In genomic region chrX:71214441-71215112, GRCm38 (mm10) we compare ENCODE assay signal across 7 mouse cellular contexts. TPM values are rescaled to one million over a fixed set of nuclear protein-coding genes. Genes with fewer than 3 reads are reported as not detected.
DNase-seq lines count a peak whose midpoint lies in the region; ATAC-seq and TF ChIP-seq lines count a peak whose summit lies in the region.

No protein-coding gene starts in this region.

- intact Hi-C loops in gastrocnemius, postnatal 36 days (cut with DNase I) = loop anchor here (10.0 kb wide), 1 partner anchor 160 kb away; the partner anchor contains the start of gene Mamld1
- intact Hi-C loops in left cerebral cortex, postnatal 25 days (cut with DNase I) = loop anchor here (2.0 to 5.0 kb wide), 2 partner anchors 67 to 162 kb away; no protein-coding TSS in a partner anchor

- TF ChIP-seq CTCF in small intestine, adult 2 months (IDR thresholded peaks at IDR 0.05; ENCODE audit: extremely low read depth, insufficient read length, insufficient replicate concordance, low read depth, low read length) = no peak

- DNase-seq in adrenal gland, adult 8-10 months = peak; percentile 92
- DNase-seq in embryo, embryonic 11.5 days (ENCODE audit: low read depth, low spot score) = peak; percentile 69
- DNase-seq in gastrocnemius, postnatal 36 days = peak; percentile 63 to 83
- DNase-seq in left cerebral cortex, postnatal 25 days (ENCODE audit: low spot score in 2 of 2) = peak; percentile 69 to 87
- peak; percentile 85 for DNase-seq in midbrain, embryonic 10.5 days (ENCODE audit: low spot score)

- H3K9me3 ChIP-seq in intestine, embryonic 15.5 days = no peaks in the 10 kb centered on the region
- H3K9me3 ChIP-seq in midbrain, embryonic 10.5 days (replicated peaks) = no peaks in the 10 kb centered on the region

- TF ChIP-seq POLR2A in small intestine, adult 2 months (IDR thresholded peaks at IDR 0.05; ENCODE audit: low read depth, low read length) = peak; percentile 49; the same call in 1 of the 2 replicates

- 17% methylated on average over 20 of the region's 20 CpGs for whole genome bisulfite sequencing in intestine, embryonic 15.5 days
- WGBS in midbrain, embryonic 10.5 days = 23% methylated on average over 18 of the region's 20 CpGs
- 8% methylated on average over 20 of the region's 20 CpGs for WGBS in small intestine, adult 2 months

- no peaks in the 10 kb centered on the region for H3K27me3 ChIP-seq in intestine, embryonic 15.5 days (replicated peaks)
- H3K27me3 ChIP-seq in midbrain, embryonic 10.5 days (ENCODE audit: low read depth, poor library complexity, severe bottlenecking) = peaks cover 19% of the 10 kb centered on the region
- no peaks in the 10 kb centered on the region for H3K27me3 ChIP-seq in small intestine, adult 2 months (ENCODE audit: control insufficient read depth, insufficient read depth, low read length)

- H3K4me1 ChIP-seq in intestine, embryonic 15.5 days (replicated peaks) = no peaks in the 10 kb centered on the region
- no peaks in the 10 kb centered on the region for H3K4me1 ChIP-seq in midbrain, embryonic 10.5 days
- H3K4me1 ChIP-seq in small intestine, adult 2 months (ENCODE audit: control insufficient read depth, insufficient read depth, insufficient read length, low read length) = peaks cover 4% of the 10 kb centered on the region; the same call in 1 of the 2 replicates

- no peaks in the 10 kb centered on the region for H3K36me3 ChIP-seq in intestine, embryonic 15.5 days
- H3K36me3 ChIP-seq in midbrain, embryonic 10.5 days = no peaks in the 10 kb centered on the region
- H3K36me3 ChIP-seq in small intestine, adult 2 months (ENCODE audit: control insufficient read depth, insufficient read depth, low read length) = no peaks in the 10 kb centered on the region

- H3K9ac ChIP-seq in intestine, embryonic 15.5 days = peak overlapping the region; percentile 37; the same call in 1 of the 2 replicates

- peak overlapping the region; percentile 49 for H3K4me3 ChIP-seq in intestine, embryonic 15.5 days (replicated peaks)
- H3K4me3 ChIP-seq in midbrain, embryonic 10.5 days = peak overlapping the region; percentile 59
- H3K4me3 ChIP-seq in small intestine, adult 2 months (ENCODE audit: low read depth, low read length) = peak overlapping the region; percentile 87

- peak; percentile 97 for ATAC-seq in intestine, embryonic 15.5 days

- peak overlapping the region; percentile 76 for H3K4me2 ChIP-seq in intestine, embryonic 15.5 days (replicated peaks)

- H3K27ac ChIP-seq in intestine, embryonic 15.5 days = no peak overlapping the region
- H3K27ac ChIP-seq in midbrain, embryonic 10.5 days (replicated peaks) = no peak overlapping the region
- peak overlapping the region; percentile 64; the same call in 1 of the 2 replicates for H3K27ac ChIP-seq in small intestine, adult 2 months (ENCODE audit: insufficient read depth, low read depth, low read length)

RNA-seq across cellular contexts. Expression of gene Mtm1, which starts 4.0 kb away (rescaled TPM):
- 10 to 100 TPM; 19.9 to 31.3 (median 22.2) TPM for total RNA-seq in adrenal gland, adult 8-10 months (2022)
- total RNA-seq in gastrocnemius, postnatal 36 days (2021) = 10 to 100 TPM; 12.0 to 12.7 TPM
- polyA plus RNA-seq in intestine, embryonic 15.5 days (2015; fragmentation: Nextera tagmentation; extraction: Ambion mirVana) = 10.0 and 11.0 TPM in 2 replicates
- 1 to 10 TPM; 6.2 to 7.4 TPM for total RNA-seq in left cerebral cortex, postnatal 25 days (2021)
- polyA plus RNA-seq in midbrain, embryonic 10.5 days (2016; fragmentation: Nextera tagmentation; extraction: Ambion mirVana) = 3.0 and 4.2 TPM in 2 replicates
- 0.83 and 2.6 TPM in 2 replicates for polyA plus RNA-seq in small intestine, adult 2 months (2012; rRNA removed)
